Mouse (Mus musculus) bone marrow macrophage, adult 2 months (primary cell): ENCODE measurements around the gene Fam186b.

Source experiments
- CTCF ChIP-seq: IDR thresholded peaks from 2 replicates; pipeline ENCODE4 v1.5.1; 2012; ENCODE audit warnings: low read depth, mild to moderate bottlenecking, low read length, moderate library complexity
- POLR2A ChIP-seq: IDR thresholded peaks from 2 replicates; pipeline ENCODE4 v1.6.1; 2012; ENCODE audit warnings: mild to moderate bottlenecking, low read depth, low read length, borderline replicate concordance

GRCm38 (mm10) chr15:99332921-99333675 is 37.4 kb upstream of the Fam186b start:
- TF ChIP-seq CTCF (0 out of 2 replicates have a peak, but pooled peaks have one; percentile 12), POLR2A (no peak)
